Mouse (Mus musculus) MEL (cell line): ENCODE results near the gene Laptm4a.

Experiments used
- CHD2 ChIP-seq: IDR thresholded peaks from 2 replicates; pipeline ENCODE4 v1.6.1; 2011; ENCODE audit warnings: low read length, improper control_type of control experiment
- CTCF ChIP-seq, 3 experiments: IDR thresholded peaks in 2 of 3; conservative IDR thresholded peaks in 1 of 3; 2 replicates each; pipeline ENCODE4 v1.5.1; 2011 to 2012; ENCODE audit warnings: low read length in 3 of 3, low read depth in 2 of 3, mild to moderate bottlenecking in 2 of 3, improper control_type of control experiment in 1 of 3, inconsistent platforms in 1 of 3, mixed read lengths in 1 of 3, moderate library complexity in 1 of 3; ENCODE audit not compliant: control insufficient read depth in 1 of 3, insufficient read depth in 1 of 3, poor library complexity in 1 of 3, severe bottlenecking in 1 of 3
- E2F4 ChIP-seq: IDR thresholded peaks from 2 replicates; pipeline ENCODE4 v1.6.1; 2011; ENCODE audit warnings: low read depth, low read length, improper control_type of control experiment, borderline replicate concordance
- EP300 ChIP-seq, 2 experiments: IDR thresholded peaks; 2 replicates each; pipeline ENCODE4 v1.6.1; 2011; ENCODE audit warnings: improper control_type of control experiment in 2 of 2, low read length in 2 of 2, low read depth in 1 of 2, mild to moderate bottlenecking in 1 of 2
- MXI1 ChIP-seq: IDR thresholded peaks from 2 replicates; pipeline ENCODE4 v1.6.1; 2011; ENCODE audit warnings: mild to moderate bottlenecking, low read depth, low read length, improper control_type of control experiment
- POLR2A ChIP-seq, 2 experiments: IDR thresholded peaks; 2 replicates each; pipeline ENCODE4 v1.6.1; 2011 to 2012; ENCODE audit warnings: low read length in 2 of 2, mild to moderate bottlenecking in 2 of 2, control low read depth in 1 of 2, improper control_type of control experiment in 1 of 2, low read depth in 1 of 2, moderate library complexity in 1 of 2; ENCODE audit not compliant: control insufficient read depth in 1 of 2, insufficient read depth in 1 of 2, poor library complexity in 1 of 2
- RCOR1 ChIP-seq: IDR thresholded peaks from 2 replicates; pipeline ENCODE4 v1.6.1; 2012; ENCODE audit warnings: low read depth, mild to moderate bottlenecking, inconsistent platforms, low read length, improper control_type of control experiment
- TAL1 ChIP-seq: IDR thresholded peaks from 2 replicates; pipeline ENCODE4 v1.6.1; 2012; ENCODE audit warnings: mild to moderate bottlenecking, inconsistent platforms, low read length, moderate library complexity, mixed read lengths
- ZNF384 ChIP-seq: IDR thresholded peaks from 2 replicates; pipeline ENCODE4 v1.6.1; 2012; ENCODE audit warnings: low read depth, mild to moderate bottlenecking, inconsistent platforms, low read length, improper control_type of control experiment

GRCm38 (mm10) chr12:8975076-8975475 lies 53.6 kb downstream of the Laptm4a start:
- TF ChIP-seq CHD2 (no peak), EP300 (IDR thresholded peaks at IDR 0.05; ENCODE audit: low read depth in 1 of 2, low read length in 2 of 2) (no peak), E2F4 (no peak), POLR2A (IDR thresholded peaks at IDR 0.05; ENCODE audit: control insufficient read depth in 1 of 2, insufficient read depth in 1 of 2, low read depth in 1 of 2, low read length in 2 of 2, poor library complexity in 1 of 2) (no peak), TAL1 (no peak), MXI1 (no peak), ZNF384 (no peak), CTCF (IDR thresholded peaks at IDR 0.05 in 2 of 3, conservative IDR thresholded peaks at IDR 0.05 in 1 of 3; ENCODE audit: control insufficient read depth in 1 of 3, insufficient read depth in 1 of 3, low read depth in 2 of 3, low read length in 3 of 3, poor library complexity in 1 of 3, severe bottlenecking in 1 of 3) (peak in 1 of 3 experiments; percentile 16; a peak in 2 of 6 replicates), RCOR1 (no peak)
